Mouse (Mus musculus): ENCODE measurements around the gene Eif2s2.

DNA sequence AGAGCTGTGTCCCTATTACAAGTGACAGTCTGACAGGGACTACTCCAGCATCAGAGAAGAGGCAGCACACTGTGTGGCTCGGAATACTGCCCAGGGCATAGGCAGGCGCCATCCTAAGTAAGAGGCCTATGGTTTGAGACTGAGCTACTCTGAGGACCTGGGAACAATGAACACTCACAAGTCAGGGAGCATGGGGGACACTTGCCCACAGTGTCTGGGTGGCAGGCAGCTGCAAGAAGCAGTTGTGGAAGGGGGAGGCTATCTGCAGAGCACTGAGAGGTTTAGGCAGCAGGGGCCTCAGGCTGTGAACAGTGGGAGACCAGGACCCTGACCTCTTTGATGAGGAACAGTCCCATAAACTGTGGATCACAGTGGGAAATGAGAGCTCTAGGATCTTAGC is 35.6 kb upstream of the Eif2s2 start:
- TF ChIP-seq CTCF (IDR thresholded peaks at IDR 0.05; ENCODE audit: low read depth), result no peak
- no peak for TF ChIP-seq EP300 (IDR thresholded peaks at IDR 0.05; ENCODE audit: low read depth)

All from liver, embryonic 14.5 days (tissue).